Mouse (Mus musculus) neural tube, embryonic 13.5 days (tissue): ENCODE results near the gene Lce1c. TPM values are rescaled to one million over a fixed set of nuclear protein-coding genes. Genes with fewer than 3 reads are reported as not detected.
"Not testable (repeated sequence)": the region's sequence is repeated elsewhere in the genome, so short reads cannot be mapped to it uniquely, and the experiment has no call there.

Experiments used
- ATAC-seq: fragments of 200-750 bp; cut with Nextera tagmentation; 2 replicates; pipeline ENCODE4 v1.8.0; 2017; ENCODE audit warnings: low read depth, mild to moderate bottlenecking, moderate TSS enrichment, moderate library complexity
- H3K27ac ChIP-seq: fragments of 300-500 bp; sonication (generic); replicated peaks from 2 replicates; pipeline ENCODE4 v1.5.1; 2015; ENCODE audit warnings: moderate library complexity, mild to moderate bottlenecking, inconsistent platforms
- H3K27me3 ChIP-seq: fragments of 300-500 bp; sonication (generic); 2 replicates; pipeline ENCODE4 v1.6.1; 2015; ENCODE audit warnings: mild to moderate bottlenecking, inconsistent platforms
- H3K36me3 ChIP-seq: fragments of 300-500 bp; sonication (generic); 2 replicates; pipeline ENCODE4 v1.6.1; 2015; ENCODE audit warnings: mild to moderate bottlenecking, inconsistent platforms
- H3K4me1 ChIP-seq: fragments of 300-500 bp; sonication (generic); replicated peaks from 2 replicates; pipeline ENCODE4 v1.6.1; 2015; ENCODE audit warnings: inconsistent platforms
- H3K4me2 ChIP-seq: fragments of 300-500 bp; sonication (generic); 2 replicates; pipeline ENCODE4 v1.6.1; 2015; ENCODE audit warnings: inconsistent platforms, mild to moderate bottlenecking, moderate library complexity
- H3K4me3 ChIP-seq: fragments of 300-500 bp; sonication (generic); 2 replicates; pipeline ENCODE4 v1.5.1; 2015; ENCODE audit warnings: mild to moderate bottlenecking, inconsistent platforms
- H3K9ac ChIP-seq: fragments of 300-500 bp; sonication (generic); 2 replicates; pipeline ENCODE4 v1.6.1; 2015; ENCODE audit warnings: moderate library complexity, mild to moderate bottlenecking, inconsistent platforms
- H3K9me3 ChIP-seq: fragments of 300-500 bp; sonication (generic); 2 replicates; pipeline ENCODE4 v1.6.1; 2016; ENCODE audit warnings: inconsistent platforms
- WGBS: fragments of 180-500 bp; shearing (Covaris S2); methylation state at CpG from one replicate; pipeline ENCODE4 v1.1.7; 2015; 5-methylcytosine and 5-hydroxymethylcytosine counted together
- polyA plus RNA-seq: library from polyadenylated mRNA; unstranded; fragments of >200 nt; fragmentation: Nextera tagmentation; extraction: Ambion mirVana; gene quantifications from 2 replicates; pipeline ENCODE4 v1.2.1, GENCODE M21; 2015

Lce1c gene
- polyA plus RNA-seq, result not detected in 2 replicates

GRCm38 (mm10) chr3:92678947-92679346, at the start of gene Lce1c:
TSS of gene Lce1c (plus strand) at chr3:92679247.
- no peaks in the 10 kb centered on the region for H3K9me3 ChIP-seq
- H3K4me2 ChIP-seq, result no peak within 1 kb of the TSS
- H3K27me3 ChIP-seq, result no peaks in the 10 kb centered on the region
- H3K27ac ChIP-seq, result no peak within 1 kb of the TSS
- no peaks in the 10 kb centered on the region for H3K36me3 ChIP-seq
- no peak within 1 kb of the TSS for H3K9ac ChIP-seq
- WGBS, result 88% methylated on average over 4 of the region's 4 CpGs
- H3K4me1 ChIP-seq, result no peaks in the 10 kb centered on the region
- ATAC-seq, result no peak
- H3K4me3 ChIP-seq, result no peak within 1 kb of the TSS

DNA sequence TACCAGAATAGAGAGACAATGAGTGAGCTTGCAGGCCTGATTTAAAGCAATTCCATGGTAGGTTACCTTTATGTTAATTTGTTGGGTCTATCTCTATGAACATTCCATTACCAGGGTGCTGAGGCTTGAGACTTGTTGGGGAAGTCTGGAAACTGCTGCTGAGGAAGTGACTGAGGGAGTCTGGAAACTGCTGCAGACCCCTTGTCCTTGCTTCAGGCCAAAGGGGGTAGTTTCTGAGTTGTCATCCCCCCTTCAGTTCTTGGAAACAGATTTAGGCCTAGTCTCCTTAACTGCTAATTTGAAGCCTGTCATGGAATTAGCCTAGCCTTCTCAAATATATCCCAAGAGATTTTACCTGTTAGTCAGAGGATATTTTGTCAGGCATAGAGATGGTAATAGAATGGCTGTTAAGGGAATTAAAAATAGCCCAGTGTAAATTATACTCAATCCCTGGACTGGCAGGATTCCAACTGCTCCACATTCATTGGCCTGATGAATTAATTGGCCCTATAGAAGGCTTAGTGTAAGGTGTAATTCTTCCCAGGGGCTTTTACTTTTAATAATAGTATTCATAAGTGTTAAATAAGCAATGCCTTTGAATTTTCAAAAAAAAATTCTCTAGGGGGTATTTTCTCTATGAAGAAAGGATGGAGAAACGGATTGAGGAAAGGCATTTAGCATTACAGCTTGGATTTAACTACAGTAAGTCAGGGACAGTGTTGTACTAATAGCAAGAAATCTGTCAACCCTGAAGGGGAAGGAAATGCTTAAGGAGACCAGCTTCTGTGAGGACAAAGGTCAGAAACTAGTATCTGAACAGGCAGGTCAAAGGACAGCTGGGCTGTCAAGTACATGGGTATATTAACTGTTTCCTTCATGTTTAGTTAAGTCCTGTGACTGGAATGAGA, 41.0 kb upstream of the Lce1c start:
- Histone ChIP-seq H3K27me3 (no peaks in the 10 kb centered on the region), H3K4me2 (no peak overlapping the region), H3K4me3 (no peak overlapping the region), H3K36me3 (no peaks in the 10 kb centered on the region), H3K9ac (no peak overlapping the region), H3K9me3 (no peaks in the 10 kb centered on the region), H3K27ac (0 out of 2 replicates have a peak overlapping the region, but pooled peaks have one; percentile 18), H3K4me1 (peaks cover 13% of the 10 kb centered on the region; the same call in 1 of the 2 replicates)
- ATAC-seq, result peak; percentile 80
- 30% methylated on average over 1 of the region's 1 CpGs for WGBS

GRCm38 (mm10) chr3:92638653-92638991, 40.4 kb upstream of the Lce1c start:
- H3K4me3 ChIP-seq, result no peak overlapping the region
- no peaks in the 10 kb centered on the region for H3K27me3 ChIP-seq
- 83% methylated on average over 3 of the region's 3 CpGs for WGBS
- no peaks in the 10 kb centered on the region for H3K9me3 ChIP-seq
- H3K4me1 ChIP-seq, result peaks cover 13% of the 10 kb centered on the region; the same call in 1 of the 2 replicates
- H3K9ac ChIP-seq, result no peak overlapping the region
- no peaks in the 10 kb centered on the region for H3K36me3 ChIP-seq
- no peak for ATAC-seq
- no peak overlapping the region for H3K27ac ChIP-seq
- H3K4me2 ChIP-seq, result no peak overlapping the region

- Histone ChIP-seq H3K36me3 (no peaks in the 10 kb centered on the region), H3K4me2 (no peak overlapping the region), H3K9ac (no peak overlapping the region), H3K9me3 (no peaks in the 10 kb centered on the region), H3K4me1 (peaks cover 13% of the 10 kb centered on the region; the same call in 1 of the 2 replicates), H3K27me3 (no peaks in the 10 kb centered on the region), H3K27ac (no peak overlapping the region), H3K4me3 (no peak overlapping the region)
- WGBS, result 93% methylated on average over 15 of the region's 15 CpGs
- ATAC-seq, result no peak
These were observed 39.2 kb upstream of the Lce1c start for GRCm38 (mm10) chr3:92639854-92640253.

- Histone ChIP-seq H3K9me3 (no peaks in the 10 kb centered on the region), H3K4me1 (no peaks in the 10 kb centered on the region), H3K27ac (no peak within 1 kb of the TSS), H3K36me3 (no peaks in the 10 kb centered on the region), H3K27me3 (no peaks in the 10 kb centered on the region), H3K9ac (no peak within 1 kb of the TSS), H3K4me2 (no peak within 1 kb of the TSS), H3K4me3 (no peak within 1 kb of the TSS)
- ATAC-seq, result no peak
- 89% methylated on average over 1 of the region's 1 CpGs for WGBS
These were observed 30.8 kb upstream of the Lce1c start, which contains the start of gene Lce1a1 for GRCm38 (mm10) chr3:92648207-92648606. TSS of gene Lce1a1 (minus strand) at chr3:92648307.

DNA sequence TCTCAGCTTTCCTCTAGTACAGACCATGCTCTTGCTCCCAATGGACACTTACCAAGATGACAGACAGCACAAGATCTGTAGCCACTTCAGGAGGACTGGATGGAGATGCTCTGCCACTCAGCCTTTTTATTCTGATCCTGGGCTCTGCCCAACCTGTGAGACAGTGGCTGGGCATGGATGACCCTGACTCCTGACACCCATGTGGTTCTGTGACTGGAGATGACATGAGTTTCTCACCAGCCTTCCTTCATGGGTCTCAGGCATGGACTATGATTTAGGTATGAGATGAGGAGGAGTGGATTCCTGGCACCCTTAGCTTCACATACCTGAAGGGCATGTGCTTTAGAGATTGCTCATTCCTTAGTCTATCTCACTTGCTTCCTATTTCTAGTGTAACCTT, 22.2 kb upstream of the Lce1c start, which contains the start of gene Lce1b:
Gene Lce1b, minus strand, starts transcription at position 101 of the 400 bp plus-strand sequence.
- H3K27ac ChIP-seq, result no peak within 1 kb of the TSS
- no peaks in the 10 kb centered on the region for H3K9me3 ChIP-seq
- ATAC-seq, result no peak

DNA sequence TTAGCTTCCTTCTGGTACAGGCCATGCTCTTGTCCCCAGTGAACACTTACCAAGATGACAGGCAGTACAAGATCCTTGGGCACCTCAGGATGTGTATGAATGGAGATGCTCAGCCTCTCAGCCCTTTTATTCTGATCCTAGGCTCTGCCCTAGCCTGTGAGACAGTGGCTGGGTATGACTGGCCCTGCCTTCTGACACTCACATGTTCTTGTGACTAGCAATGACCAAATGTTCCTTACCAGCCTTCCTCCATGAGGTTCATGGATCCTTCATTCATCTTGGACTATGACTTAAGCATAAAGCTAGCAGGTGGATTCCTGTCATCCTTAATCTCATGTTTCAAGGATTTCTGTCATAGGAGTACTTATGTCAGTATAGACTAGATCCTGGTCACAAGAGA, 8.8 kb upstream of the Lce1c start, which contains the start of gene Lce1a2:
Gene Lce1a2, minus strand, starts transcription at position 101 of the 400 bp plus-strand sequence.
- Histone ChIP-seq H3K36me3 (no peaks in the 10 kb centered on the region), H3K27ac (no peak within 1 kb of the TSS), H3K4me3 (no peak within 1 kb of the TSS), H3K27me3 (no peaks in the 10 kb centered on the region), H3K9me3 (no peaks in the 10 kb centered on the region), H3K4me1 (no peaks in the 10 kb centered on the region), H3K4me2 (no peak within 1 kb of the TSS), H3K9ac (no peak within 1 kb of the TSS)
- ATAC-seq, result no peak

More for the DNA sequence above, 22.2 kb upstream of the Lce1c start, which contains the start of gene Lce1b:
- no peaks in the 10 kb centered on the region for H3K4me1 ChIP-seq
- H3K4me2 ChIP-seq, result no peak within 1 kb of the TSS
- H3K36me3 ChIP-seq, result no peaks in the 10 kb centered on the region
- H3K27me3 ChIP-seq, result no peaks in the 10 kb centered on the region
- no peak within 1 kb of the TSS for H3K9ac ChIP-seq
- no peak within 1 kb of the TSS for H3K4me3 ChIP-seq

DNA sequence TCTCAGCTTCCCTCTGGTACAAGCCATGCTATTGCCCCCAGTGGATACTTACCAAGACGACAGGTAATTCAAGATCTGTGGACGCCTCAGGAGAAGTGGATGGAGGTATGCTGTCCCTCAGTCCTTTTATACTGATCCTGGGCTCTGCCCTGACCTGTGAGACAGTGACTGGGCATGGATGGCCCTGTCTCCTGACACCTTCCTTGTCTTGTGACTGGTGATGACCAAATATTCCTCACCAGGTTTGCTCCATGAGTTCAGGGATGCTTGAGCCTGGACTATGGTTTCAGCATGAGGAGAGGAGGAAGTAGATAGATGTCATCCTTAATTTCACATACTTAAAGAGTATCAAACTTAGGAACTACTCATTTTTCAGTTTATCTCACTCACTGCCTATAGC, 8.1 kb downstream of the Lce1c start, which contains the start of gene Lce1d:
Gene Lce1d, minus strand, starts transcription at position 101 of the 400 bp plus-strand sequence.
- Histone ChIP-seq H3K36me3 (no peaks in the 10 kb centered on the region), H3K27ac (no peak within 1 kb of the TSS), H3K4me2 (no peak within 1 kb of the TSS), H3K4me3 (no peak within 1 kb of the TSS), H3K4me1 (no peaks in the 10 kb centered on the region), H3K9ac (no peak within 1 kb of the TSS), H3K9me3 (no peaks in the 10 kb centered on the region), H3K27me3 (no peaks in the 10 kb centered on the region)
- ATAC-seq, result no peak
- 60% methylated on average over 2 of the region's 2 CpGs for WGBS

- H3K9me3 ChIP-seq, H3K4me2 ChIP-seq, H3K4me3 ChIP-seq, H3K36me3 ChIP-seq, ATAC-seq, H3K27ac ChIP-seq, H3K4me1 ChIP-seq, H3K9ac ChIP-seq, H3K27me3 ChIP-seq: not testable (repeated sequence)
- WGBS, result 83% methylated on average over 16 of the region's 16 CpGs
These were observed 10.1 kb downstream of the Lce1c start for GRCm38 (mm10) chr3:92689154-92689553.

GRCm38 (mm10) chr3:92691688-92692087, 12.6 kb downstream of the Lce1c start:
- ATAC-seq, result no peak

GRCm38 (mm10) chr3:92694613-92695012, 15.6 kb downstream of the Lce1c start:
- no peaks in the 10 kb centered on the region for H3K36me3 ChIP-seq
- WGBS, result 23% methylated on average over 1 of the region's 1 CpGs
- H3K9ac ChIP-seq, result no peak overlapping the region
- H3K9me3 ChIP-seq, result no peaks in the 10 kb centered on the region
- no peak for ATAC-seq
- H3K27ac ChIP-seq, result no peak overlapping the region
- no peaks in the 10 kb centered on the region for H3K4me1 ChIP-seq
- no peak overlapping the region for H3K4me2 ChIP-seq
- no peak overlapping the region for H3K4me3 ChIP-seq
- no peaks in the 10 kb centered on the region for H3K27me3 ChIP-seq

More at GRCm38 (mm10) chr3:92691688-92692087, 12.6 kb downstream of the Lce1c start:
- Histone ChIP-seq H3K36me3 (no peaks in the 10 kb centered on the region), H3K9me3 (no peaks in the 10 kb centered on the region), H3K4me3 (no peak overlapping the region), H3K4me1 (no peaks in the 10 kb centered on the region), H3K9ac (no peak overlapping the region), H3K27me3 (no peaks in the 10 kb centered on the region), H3K4me2 (no peak overlapping the region), H3K27ac (no peak overlapping the region)

GRCm38 (mm10) chr3:92708974-92709373, 29.9 kb downstream of the Lce1c start, which contains the start of gene Lce1e:
TSS of gene Lce1e (minus strand) at chr3:92709074.
- Histone ChIP-seq H3K36me3 (no peaks in the 10 kb centered on the region), H3K27ac (no peak within 1 kb of the TSS), H3K9ac (no peak within 1 kb of the TSS), H3K4me1 (no peaks in the 10 kb centered on the region), H3K4me3 (no peak within 1 kb of the TSS), H3K9me3 (no peaks in the 10 kb centered on the region), H3K4me2 (no peak within 1 kb of the TSS), H3K27me3 (no peaks in the 10 kb centered on the region)
- 88% methylated on average over 2 of the region's 2 CpGs for WGBS
- no peak for ATAC-seq
